Mouse (Mus musculus) spleen, adult 18-20 months (tissue): ENCODE measurements around the gene Prune1.
A peak's percentile ranks its signal among the peaks of the same experiment; 100 is the strongest.
"Not testable (repeated sequence)": the region's sequence is repeated elsewhere in the genome, so short reads cannot be mapped to it uniquely, and the experiment has no call there.

Source experiments
- DNase-seq, 2 experiments: peaks; one replicate each; pipeline ENCODE4 v3.0.0; 2022; ENCODE audit warnings: mixed read lengths in 2 of 2

Gene Prune1

DNA sequence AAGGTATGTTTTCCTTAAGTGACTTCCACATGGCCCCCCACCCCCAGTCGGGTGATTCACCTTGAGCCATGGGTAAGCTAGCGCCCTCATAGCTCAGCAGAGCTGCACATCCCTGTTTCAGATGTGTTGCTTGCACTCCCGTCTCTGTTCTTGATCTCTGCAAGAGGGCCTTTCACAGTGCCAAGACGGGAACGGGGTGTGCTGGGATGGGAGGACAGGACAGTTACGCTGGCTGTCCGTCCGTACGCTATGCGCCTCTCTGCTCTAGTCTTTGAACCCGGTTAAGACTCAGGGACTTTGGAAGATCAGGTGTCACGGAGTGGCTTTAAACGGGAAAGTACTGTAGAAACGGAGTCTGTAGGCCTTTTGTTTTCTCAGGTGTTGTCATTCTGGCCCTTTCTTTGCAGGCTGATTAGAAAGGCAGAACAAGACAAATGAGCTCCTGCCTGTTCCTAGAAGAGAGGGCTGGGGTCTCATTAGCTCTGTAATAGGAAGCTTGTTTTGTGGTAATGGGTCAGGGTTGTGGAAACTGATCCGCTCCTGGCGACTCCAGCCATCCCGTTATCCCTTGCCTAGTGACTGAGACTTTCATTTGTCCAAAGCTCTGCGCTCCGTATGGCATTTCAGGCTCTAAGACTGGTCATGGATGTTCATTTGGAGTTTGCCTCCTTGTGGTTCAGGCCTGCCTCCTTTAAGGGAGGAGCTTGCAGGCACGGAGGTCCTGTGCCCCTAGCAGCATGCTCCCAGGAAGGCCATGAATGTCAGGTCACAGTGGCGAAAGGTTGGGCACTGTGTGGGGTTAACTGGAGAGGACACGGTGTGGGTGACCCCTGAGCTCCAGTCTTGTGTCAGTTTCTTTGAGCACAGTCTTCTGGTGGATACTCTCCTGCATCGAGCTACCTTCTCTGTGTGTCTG, 46.2 kb downstream of the Prune1 start:
- no peak for DNase-seq

DNA sequence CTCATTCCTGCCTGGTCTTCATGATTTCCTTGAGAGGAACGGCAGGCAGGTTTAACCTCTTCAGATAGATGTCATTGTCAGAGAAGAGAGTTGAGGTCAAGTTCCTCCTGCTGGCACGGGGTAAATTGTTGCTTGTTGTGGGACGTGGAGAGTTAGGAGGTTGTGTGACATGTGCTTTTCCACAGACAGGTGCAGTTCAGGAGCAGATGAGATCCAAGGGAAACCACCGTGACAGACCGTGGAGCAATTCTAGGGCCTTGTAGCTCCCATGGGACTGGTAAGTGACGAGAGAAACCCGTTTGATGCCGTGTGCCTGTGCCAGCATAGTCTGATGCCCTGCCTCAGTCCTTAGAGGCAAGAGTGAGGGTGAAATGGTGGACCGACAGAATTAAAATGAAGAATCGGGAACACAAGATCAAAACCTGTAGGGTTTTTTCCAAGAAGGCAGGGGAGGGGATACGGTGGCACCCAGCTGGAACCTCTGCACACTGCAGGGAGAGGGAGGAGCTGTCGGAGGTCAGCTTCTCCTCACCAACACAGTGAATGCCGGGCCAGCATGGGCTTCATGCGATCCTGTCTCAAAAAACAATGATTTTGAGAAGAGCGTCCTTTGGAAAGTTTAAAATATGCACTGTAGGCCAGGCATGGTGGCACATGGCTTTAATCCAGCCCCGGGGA, 48.4 kb downstream of the Prune1 start:
- DNase-seq = no peak

DNA sequence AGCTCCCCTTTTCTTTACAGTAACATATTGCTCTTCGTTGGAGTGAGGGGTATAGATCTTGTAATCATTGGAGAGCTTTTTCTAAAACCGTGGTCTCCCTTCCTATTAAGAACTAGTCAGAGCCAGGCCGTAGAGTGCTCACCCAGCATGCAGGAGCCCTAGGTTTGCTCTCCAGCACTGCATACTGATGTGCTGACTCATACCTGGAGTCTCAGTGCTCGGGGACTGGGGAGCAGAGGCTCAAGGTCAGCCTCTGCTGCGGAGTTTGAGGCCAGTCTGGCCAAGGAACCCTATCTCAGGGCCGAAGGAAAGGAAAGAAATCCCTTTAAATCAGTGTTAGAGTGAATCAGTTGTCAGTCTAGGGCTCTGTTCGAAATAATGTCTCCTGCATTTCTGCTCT, 49.1 kb downstream of the Prune1 start:
- DNase-seq = no peak

DNA sequence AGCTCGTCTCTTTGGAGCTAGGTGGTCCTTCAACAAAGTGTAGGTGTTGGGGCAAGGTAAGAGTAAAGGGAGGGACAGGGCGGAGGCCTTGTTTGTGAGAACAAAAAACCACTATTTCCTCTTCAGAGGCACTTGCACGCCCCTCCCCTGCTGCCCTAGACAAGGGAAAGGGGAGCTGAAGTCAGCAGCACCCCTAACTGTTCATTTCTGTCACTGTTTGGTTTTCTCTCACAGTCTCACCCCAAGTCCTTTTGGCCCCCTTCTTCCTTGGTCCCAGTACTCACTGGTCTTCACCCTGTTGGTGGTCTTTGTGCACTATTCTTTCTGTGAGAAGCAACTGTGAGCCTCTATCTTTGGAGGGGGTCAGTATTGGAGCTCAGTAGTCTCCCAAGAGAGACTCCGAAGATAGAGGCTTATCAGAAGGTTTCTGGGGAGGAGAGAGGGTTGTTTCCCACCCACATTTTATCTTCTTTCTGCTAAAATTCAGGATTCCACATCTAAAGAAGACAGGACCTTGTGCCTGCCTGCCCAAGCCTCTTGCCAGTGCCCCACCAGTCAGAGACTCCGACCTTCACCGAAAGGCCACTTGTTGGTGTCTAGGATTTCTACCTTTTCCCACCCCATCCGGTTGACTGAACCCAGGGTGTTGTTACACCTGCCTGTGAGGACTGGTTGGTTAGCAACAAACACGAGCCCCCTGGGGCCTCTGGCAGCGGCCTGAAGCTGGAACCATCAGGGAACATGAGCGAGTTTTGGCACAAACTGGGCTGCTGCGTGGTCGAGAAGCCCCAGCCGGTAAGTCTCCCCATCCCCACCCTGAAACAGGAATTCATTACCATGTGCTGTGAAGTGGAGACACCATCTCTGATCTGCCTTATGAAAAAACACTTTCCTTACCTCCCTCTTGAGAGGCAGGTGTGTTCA, 50.3 kb downstream of the Prune1 start, which contains the start of gene Mllt11:
Gene Mllt11, minus strand, starts transcription at position 874 of the 924 bp plus-strand sequence.
- DNase-seq = peak; percentile 60 to 67

DNA sequence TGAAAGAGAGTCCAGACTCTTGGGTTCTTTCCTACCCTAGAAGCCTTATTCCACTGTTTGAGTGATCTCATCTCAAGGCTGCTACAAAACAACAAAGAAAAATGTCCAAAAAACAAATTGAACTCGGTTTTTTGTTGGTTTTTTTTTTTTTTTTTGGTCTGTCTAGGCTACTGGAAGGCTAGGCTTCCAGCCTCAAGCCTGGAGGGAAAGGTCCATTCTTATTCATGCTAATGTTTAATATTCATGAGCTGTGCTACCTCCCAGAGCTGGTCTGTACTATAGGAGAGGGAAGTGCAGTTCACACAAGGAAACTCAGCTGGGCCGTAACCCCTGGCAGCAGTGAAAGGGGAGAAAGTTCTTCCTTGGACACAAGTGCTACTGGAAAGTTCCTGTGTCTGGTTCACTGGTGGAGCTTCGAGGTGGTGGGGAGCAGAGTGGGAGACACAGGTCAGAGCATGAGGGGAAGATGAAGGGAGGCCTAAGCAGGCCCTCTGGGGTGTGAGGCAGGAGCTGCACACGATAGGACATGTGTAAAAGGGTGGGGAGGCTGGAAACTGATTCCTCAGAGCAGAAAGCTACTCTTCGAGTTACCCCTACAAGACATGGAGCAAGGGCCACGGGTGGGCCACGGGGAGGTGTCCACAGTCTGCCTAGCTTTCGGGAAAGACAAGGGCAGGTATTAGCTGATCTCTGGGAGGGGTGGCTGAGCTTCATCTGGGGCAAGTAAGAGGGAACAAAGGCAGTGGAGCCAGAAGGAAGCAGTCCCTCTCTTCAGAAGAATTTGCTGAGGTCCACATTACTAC, 51.2 kb downstream of the Prune1 start:
- peak; percentile 33 to 44 for DNase-seq

DNA sequence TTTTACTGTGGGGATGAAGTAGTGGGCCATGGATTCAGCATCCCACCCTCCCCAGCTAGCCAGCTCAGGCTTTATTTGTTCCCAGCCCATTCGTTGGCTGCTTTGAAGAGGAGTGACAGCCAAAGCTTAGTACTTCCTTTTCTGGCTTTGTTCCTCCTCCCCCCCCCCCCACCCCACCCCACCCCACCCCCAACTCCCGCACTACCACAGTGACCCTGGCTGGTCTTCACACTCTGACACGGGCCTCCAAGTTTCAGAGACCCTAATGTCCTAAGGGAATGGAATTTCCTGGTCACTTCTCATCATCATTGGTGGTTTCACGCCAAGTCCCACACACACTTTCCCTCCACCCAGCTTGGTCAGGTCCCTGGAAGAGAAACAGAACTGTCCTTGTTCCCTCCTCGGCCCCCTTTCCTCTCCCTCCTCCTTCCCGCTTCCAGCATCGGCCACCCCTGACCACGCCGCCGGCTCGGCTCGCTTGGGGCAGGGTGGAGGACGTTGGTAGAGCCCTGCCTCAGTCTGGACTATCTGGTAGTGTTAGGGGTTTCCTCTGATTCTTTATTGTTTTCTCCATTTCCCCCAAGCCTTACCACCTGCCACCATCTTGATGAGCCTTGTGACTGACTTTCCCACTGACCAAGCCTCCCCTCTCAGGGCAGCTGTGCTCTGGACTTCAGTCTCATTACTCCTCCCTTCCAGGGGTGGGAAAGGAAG, 51.9 kb downstream of the Prune1 start:
- peak; percentile 43 to 53 for DNase-seq

DNA sequence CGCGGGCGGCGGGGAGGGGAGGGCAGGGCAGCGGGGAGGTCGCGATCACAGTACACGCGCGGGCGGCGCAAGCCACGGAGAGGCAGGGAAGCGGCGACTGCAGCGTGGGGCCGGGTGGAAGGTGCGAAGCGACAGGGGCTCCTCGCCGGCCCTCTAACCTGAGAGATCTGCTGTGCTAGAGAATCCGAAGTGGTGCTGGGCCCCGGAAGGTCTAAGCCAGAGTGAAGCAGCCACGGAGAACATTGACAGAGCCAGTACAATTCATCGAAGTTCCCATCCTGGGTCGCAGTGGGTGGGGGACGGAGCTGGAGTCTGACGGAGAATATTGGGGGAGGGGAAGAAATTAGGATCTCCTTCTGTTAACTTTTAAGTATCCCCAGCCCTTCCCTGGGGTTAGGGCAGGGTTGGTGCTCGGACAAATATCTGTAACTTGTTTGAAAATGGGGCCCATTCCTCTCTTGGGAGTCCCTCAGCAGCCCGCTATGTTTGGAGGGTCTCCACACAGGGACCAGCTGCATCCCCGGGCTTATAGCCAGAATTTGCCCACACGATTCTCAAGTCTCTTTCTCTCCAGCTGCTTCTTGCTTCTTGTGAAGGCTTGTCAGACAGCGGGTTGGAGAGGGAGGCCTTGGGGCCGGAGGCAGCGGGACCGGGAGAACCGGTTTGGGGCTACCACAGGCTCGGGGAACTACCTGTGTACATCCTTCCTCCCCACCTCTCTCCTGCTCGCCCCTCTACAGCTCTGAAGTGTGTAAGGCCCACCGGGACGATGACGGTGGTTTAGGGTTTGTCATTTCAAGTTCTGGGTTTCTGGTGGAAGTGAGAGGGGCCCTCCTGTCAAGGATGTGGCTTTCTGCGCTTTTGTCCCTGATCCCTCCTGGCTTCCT, 52.7 kb downstream of the Prune1 start:
- peak; percentile 30 to 42 for DNase-seq

DNA sequence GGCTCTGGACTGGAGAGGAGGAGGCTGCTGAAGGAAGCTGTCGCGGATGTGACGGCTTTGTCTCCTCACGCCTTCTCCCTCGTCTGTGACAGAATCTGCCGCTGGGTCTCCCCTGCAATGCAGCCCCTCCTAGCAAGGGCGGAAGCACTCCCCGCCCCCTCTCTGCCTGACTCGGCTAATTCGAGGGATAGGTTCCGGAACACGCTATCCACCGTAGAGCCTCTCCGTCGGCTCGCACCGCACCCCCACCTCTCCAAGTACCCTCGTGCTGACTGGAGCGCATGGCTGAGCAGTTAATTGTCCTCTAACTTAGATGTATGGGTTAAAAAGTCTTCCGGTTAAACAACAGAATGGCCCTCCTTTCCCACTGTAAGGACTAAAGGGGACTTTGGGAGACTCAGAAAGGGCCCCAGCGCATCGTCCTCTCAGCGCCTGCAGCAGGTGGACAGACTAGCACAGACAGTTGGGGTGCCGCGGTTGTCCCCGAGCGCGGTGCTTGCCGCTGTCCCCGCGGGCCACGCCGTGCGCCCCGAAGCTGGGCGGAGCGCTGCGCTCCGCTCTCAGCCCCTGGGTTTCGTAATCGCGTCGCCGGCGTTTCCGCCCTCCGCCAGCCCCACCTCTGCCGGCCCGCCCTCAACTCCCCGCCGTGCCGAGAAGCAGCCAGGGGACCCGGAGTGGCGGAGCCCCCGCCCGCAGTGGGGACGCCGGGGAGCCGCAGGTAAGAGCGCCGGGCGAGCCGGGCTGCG, 53.6 kb downstream of the Prune1 start, which contains the start of gene Cdc42se1:
Gene Cdc42se1, plus strand, starts transcription at position 585 of the 746 bp plus-strand sequence.
- peak; percentile 84 to 87 for DNase-seq

DNA sequence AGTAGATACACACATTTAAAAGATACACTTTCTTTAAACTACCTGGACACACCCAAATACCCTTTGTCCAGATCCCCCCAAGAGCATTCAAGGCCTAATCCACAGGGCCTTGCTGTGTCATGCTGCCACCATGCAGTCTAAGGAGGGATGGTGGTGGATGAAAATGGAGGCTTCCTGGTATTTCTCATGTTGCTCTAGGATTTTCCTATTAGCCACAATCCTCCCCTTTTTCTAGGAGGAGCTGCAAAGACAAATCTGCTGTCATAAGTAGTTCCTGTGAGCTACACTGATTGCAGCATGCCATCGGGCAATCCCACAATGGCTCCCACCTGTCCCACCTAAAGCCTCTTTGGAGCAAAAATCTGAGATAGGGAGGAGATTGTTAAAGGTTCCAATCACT, 54.7 kb downstream of the Prune1 start:
- DNase-seq = no peak

DNA sequence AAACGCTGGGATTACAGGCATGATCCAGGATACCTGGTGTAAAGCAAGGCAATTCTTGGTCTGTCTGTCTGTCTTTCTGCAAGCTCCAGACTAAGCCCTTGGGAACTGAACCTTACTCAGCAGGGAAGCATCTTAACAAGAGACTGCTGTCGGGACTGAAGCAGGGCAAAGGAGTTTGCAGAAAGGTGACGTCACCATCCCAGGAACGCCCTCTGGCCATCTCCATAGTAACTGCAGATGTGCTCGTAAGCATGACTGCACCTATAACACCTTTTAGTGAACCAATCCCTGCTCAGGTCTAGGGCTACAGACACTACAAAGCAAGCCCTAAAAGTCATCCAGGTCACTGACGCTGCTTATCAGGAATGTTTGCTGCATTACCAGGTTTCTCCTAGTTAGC, 57.6 kb downstream of the Prune1 start:
- DNase-seq = no peak

DNA sequence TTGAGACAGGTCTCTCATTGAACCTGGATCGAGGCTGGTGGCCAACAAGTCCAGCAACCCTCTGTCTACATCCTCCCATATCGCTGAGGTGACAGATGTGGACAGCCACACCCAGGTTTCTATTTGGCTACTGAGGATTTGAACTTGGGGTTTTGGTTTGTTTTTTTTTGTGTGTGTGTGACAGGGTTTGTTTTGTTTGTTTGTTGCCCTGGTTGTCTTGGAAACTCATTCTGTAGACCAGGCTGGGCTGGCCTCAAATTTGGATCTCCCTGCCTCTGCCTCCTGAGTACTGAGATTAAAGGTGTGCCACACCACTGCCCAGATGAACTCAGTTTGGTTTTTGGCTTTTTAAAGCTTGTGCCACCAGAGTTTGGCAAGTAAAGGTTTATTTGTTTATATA, 58.8 kb downstream of the Prune1 start:
- DNase-seq = no peak

DNA sequence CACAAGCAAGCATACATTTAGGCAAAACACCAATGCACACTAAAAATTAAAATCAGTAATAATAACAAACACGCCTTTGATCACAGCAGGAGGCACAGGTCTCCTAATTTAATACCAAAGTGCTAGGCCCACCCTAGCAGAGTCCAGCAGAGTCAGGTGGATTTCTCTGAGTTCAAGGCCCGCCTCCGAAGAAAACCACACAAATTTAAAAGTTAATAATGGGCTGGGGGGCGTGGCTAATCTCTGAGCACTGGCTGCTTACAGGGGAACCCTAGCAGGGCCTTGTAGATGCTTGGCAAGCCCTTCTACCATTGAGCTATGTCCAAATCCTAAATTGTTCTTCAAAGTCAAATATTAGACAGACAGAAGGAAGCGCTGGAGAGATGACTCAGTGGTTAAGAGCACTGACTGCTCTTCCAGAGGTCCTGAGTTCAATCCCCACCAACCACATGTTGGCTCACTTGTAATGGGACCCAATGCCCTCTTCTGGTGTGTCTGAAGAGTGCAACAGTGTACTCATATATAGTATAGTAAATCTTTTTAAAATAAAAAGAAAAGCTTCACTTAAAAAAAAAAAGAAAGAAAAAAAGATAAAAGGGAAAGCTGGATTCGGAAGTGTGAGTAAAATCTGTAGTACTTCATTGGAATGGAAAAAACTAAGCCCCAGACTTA, 63.3 kb downstream of the Prune1 start:
- no peak for DNase-seq

DNA sequence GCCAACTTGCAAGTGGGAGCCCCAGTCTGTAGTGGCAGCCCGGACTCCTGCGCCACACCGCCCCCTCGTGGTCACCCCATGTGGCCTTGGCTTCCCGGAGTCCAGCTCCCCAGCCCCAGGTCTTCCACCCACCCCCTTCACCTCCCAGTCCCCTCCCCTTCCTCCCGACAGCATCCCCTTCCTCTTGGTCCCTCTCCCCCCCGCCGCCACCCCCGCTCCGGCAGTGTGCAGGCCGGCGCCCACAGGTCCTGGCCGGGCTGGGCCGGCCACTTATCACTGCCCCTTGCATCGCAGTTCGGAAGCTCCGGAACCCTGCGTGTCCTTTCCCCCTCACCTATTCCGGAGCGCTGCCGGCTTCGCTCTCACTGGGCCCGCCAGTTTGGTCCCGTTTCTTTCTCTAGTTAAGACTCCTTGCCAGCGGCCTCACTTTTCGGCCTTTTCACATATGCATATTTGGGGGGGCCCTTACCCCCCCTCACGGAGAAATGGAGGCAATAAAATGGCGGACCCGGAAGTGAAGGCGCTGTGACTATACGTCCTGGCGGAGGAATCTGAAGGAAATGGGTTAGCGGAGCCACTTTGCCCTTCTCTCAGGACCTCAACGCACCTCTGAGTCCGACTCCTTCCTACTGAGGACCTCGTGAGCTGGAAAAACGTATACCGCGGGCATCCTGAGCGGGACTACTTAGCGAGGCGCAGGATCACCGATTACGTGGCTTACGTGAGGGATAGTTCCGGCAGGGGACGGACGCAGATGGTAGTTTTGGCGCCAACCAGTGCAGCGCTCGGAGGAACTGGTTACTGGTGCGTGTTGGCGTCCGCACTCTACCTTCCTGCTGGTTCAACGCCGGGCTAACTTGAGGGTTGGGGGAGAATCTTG, 64.4 kb downstream of the Prune1 start, which contains the start of gene Gabpb2:
Gene Gabpb2, minus strand, starts transcription at position 662 of the 880 bp plus-strand sequence.
- peak; percentile 91 to 98 for DNase-seq

DNA sequence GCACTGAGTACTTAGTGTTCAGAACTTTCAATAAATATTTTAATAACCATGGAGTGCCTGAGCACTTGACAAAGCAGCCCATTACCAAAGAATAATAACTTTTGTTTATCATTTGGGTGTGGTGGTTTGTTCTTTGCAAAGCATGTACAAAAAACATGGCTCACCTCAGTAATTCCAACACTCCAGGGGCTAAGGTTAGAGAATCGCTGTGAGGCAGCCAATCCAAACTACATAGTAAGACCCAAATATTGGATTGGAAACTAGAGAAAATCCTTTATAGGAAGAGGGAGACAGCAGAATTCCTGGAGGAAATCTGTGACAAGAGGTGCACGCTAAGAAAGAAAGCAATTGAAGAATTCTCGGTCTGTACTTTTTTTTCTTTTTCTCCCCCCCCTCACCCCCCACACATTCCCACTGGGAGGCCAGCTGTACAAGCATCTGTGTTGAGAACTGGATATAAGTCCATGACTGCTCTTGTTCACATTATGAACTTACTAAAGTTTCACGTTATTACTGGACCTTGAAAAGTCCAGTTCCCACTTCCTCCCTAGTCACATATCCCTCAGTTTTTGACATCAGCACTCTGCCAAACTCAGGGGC, 65.1 kb downstream of the Prune1 start:
- DNase-seq = no peak

DNA sequence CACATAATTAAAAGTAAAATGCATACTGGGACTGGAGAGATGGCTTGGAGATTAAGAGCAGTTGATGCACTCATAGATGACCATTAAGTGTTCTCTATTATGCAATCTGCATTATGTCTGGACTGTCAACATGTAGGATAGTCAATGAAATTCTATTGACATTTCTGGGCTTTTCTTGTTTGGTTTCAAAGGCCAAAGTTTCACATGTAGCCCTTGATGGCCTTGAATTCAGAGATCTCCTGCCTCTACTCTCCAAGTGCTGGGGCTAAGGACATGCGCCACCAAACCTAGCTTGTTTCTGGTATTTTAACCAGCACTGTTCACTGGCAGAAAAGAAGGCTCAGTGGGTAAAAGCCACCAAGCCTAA, 68.3 kb downstream of the Prune1 start:
- no peak for DNase-seq

DNA sequence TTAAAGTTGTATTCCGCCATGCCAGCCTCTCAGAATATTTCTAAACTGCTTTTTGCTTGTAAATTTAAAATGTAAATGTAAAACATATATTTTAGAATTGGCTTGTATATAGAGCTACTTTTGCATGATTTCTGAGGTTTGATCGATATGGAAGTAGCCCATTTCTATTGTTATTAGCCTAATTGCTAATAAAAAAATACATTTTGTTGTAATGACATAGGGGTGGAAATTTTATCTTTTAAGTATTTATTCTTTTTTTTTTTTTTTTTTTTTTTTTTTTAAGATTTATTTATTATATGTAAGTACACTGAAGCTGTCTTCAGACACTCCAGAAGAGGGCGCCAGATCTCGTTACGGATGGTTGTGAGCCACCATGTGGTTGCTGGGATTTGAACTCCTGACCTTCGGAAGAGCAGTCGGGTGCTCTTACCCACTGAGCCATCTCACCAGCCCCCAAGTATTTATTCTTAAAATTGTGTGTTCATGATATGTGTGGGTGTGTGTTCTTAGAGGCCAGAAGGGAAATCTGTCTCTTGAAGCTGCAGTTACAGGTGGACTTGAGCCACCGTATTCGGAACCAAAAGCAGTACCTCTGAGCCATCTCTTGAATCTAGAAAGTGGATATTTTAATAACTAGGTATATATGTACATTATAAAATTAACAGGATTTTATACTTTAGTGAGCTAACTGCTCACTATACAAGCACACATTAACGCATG, 68.8 kb downstream of the Prune1 start:
- DNase-seq = not testable (repeated sequence)

DNA sequence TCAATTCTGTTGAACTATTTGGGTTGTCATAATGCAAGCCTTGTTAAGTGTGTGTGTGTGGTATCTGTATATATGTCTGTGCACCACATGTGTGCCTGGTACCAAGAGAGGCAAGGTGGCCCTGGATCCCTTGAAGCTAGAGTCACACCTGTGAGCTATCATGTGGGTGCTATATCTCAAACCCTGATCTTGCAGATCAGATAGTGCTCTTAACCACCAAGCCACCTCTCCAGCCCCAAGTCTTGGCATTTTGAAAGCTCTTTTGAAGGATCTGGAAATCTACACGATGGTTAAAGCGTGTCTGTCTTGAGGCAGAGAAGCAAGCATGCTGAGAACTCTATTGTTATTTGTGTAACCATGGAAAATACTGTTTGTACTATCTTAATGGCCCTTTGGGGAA, 71.3 kb downstream of the Prune1 start:
- no peak for DNase-seq
